In genomic region chrX:94122709-94123058, GRCm38 (mm10) we compare ENCODE assay signal across 8 mouse cellular contexts. TPM values are rescaled to one million over a fixed set of nuclear protein-coding genes. Genes with fewer than 3 reads are reported as not detected.
DNase-seq lines count a peak whose midpoint lies in the region; ATAC-seq and TF ChIP-seq lines count a peak whose summit lies in the region.

No protein-coding gene starts in this region.

- H3K4me2 ChIP-seq in hindbrain, embryonic 11.5 days (replicated peaks; ENCODE audit: low read depth, low read length), result peak overlapping the region; percentile 37
- H3K4me2 ChIP-seq in midbrain, embryonic 13.5 days (replicated peaks), result peak overlapping the region; percentile 76

- no peak for DNase-seq in liver, adult 2 months (ENCODE audit: extremely low read depth, low read depth, low spot score)
- DNase-seq in liver, result no peak
- DNase-seq in hindbrain, embryonic 11.5 days (ENCODE audit: low spot score), result no peak
- DNase-seq in gastrocnemius, adult 8-10 months (ENCODE audit: low spot score in 2 of 2), result no peak
- no peak for DNase-seq in gastrocnemius, adult 18-20 months (ENCODE audit: low spot score)
- DNase-seq in frontal cortex, postnatal 25 days (ENCODE audit: low spot score in 2 of 2), result no peak

- H3K9me3 ChIP-seq in hindbrain, embryonic 11.5 days (ENCODE audit: control insufficient read depth, low read length), result no peaks in the 10 kb centered on the region
- no peaks in the 10 kb centered on the region for H3K9me3 ChIP-seq in midbrain, embryonic 13.5 days

- WGBS in liver, adult 2 months, result 2% methylated on average over 22 of the region's 53 CpGs
- WGBS in hindbrain, embryonic 11.5 days, result 35% methylated on average over 14 of the region's 53 CpGs
- 32% methylated on average over 15 of the region's 53 CpGs for WGBS in midbrain, embryonic 13.5 days

- H3K9ac ChIP-seq in liver, adult 2 months (ENCODE audit: low read depth, low read length), result peak overlapping the region; percentile 100
- peak overlapping the region; percentile 89 for H3K9ac ChIP-seq in hindbrain, embryonic 11.5 days (ENCODE audit: low read depth, low read length)
- peak overlapping the region; percentile 90 for H3K9ac ChIP-seq in midbrain, embryonic 13.5 days (replicated peaks)

- peak overlapping the region; percentile 97 for H3K27ac ChIP-seq in liver, adult 2 months (replicated peaks; ENCODE audit: insufficient read depth, low read depth, low read length)
- peak overlapping the region; percentile 99 for H3K27ac ChIP-seq in cortical plate, adult 2 months (ENCODE audit: insufficient read depth, low read length)
- peak overlapping the region; percentile 99 for H3K27ac ChIP-seq in hindbrain, embryonic 11.5 days (ENCODE audit: low read depth, low read length)
- peak overlapping the region; percentile 99 for H3K27ac ChIP-seq in midbrain, embryonic 13.5 days

- H3K79me2 ChIP-seq in liver, adult 2 months (ENCODE audit: control insufficient read depth, insufficient read depth, low read length), result peaks cover 9% of the 10 kb centered on the region; the same call in 1 of the 2 replicates

- peaks cover 10% of the 10 kb centered on the region for H3K4me1 ChIP-seq in liver, adult 2 months (ENCODE audit: control insufficient read depth, insufficient read depth, low read length)
- H3K4me1 ChIP-seq in cortical plate, adult 2 months (ENCODE audit: control insufficient read depth, insufficient read depth, low read length), result no peaks in the 10 kb centered on the region
- no peaks in the 10 kb centered on the region for H3K4me1 ChIP-seq in hindbrain, embryonic 11.5 days (replicated peaks; ENCODE audit: control insufficient read depth, insufficient read depth, low read length)
- peaks cover 10% of the 10 kb centered on the region for H3K4me1 ChIP-seq in midbrain, embryonic 13.5 days (replicated peaks)

- H3K4me3 ChIP-seq in liver, adult 2 months (ENCODE audit: insufficient read depth, low read depth, low read length), result peak overlapping the region; percentile 95
- peak overlapping the region; percentile 79 for H3K4me3 ChIP-seq in cortical plate, adult 2 months (ENCODE audit: insufficient read depth, low read length)
- peak overlapping the region; percentile 55 for H3K4me3 ChIP-seq in hindbrain, embryonic 11.5 days (ENCODE audit: low read depth, low read length)
- H3K4me3 ChIP-seq in midbrain, embryonic 13.5 days (replicated peaks), result peak overlapping the region; percentile 58

- TF ChIP-seq POLR2A in liver, adult 2 months (IDR thresholded peaks at IDR 0.05; ENCODE audit: extremely low read depth, insufficient read depth, low read length), result no peak
- TF ChIP-seq POLR2A in cortical plate, adult 2 months (IDR thresholded peaks at IDR 0.05; ENCODE audit: extremely low read depth, insufficient read depth, low read length), result no peak

- H3K36me3 ChIP-seq in liver, adult 2 months (ENCODE audit: control insufficient read depth, insufficient read depth, low read length), result no peaks in the 10 kb centered on the region
- no peaks in the 10 kb centered on the region for H3K36me3 ChIP-seq in hindbrain, embryonic 11.5 days (ENCODE audit: control insufficient read depth, insufficient read depth, low read length)
- no peaks in the 10 kb centered on the region for H3K36me3 ChIP-seq in midbrain, embryonic 13.5 days

- no peak for TF ChIP-seq CTCF in liver, adult 2 months (IDR thresholded peaks at IDR 0.05; ENCODE audit: low read depth, low read length)
- TF ChIP-seq CTCF in cortical plate, adult 2 months (IDR thresholded peaks at IDR 0.05; ENCODE audit: extremely low read depth, insufficient read depth, low read length), result no peak

- H3K27me3 ChIP-seq in liver, adult 2 months (ENCODE audit: control insufficient read depth, insufficient read depth, low read length), result no peaks in the 10 kb centered on the region
- peaks cover 31% of the 10 kb centered on the region; the same call in 1 of the 2 replicates for H3K27me3 ChIP-seq in hindbrain, embryonic 11.5 days (ENCODE audit: control insufficient read depth, insufficient read depth, low read length)
- peaks cover 76% of the 10 kb centered on the region for H3K27me3 ChIP-seq in midbrain, embryonic 13.5 days

- peak; percentile 78; the same call in 1 of the 2 replicates for ATAC-seq in hindbrain, embryonic 11.5 days (ENCODE audit: low FRiP score)
- no peak; the same call in 1 of the 2 replicates for ATAC-seq in midbrain, embryonic 13.5 days

RNA-seq across cellular contexts. Expression of gene Zfx, which starts 0.8 kb away (rescaled TPM):
- total RNA-seq in liver, adult 2 months (2014; rRNA removed), result 13.8 and 14.4 TPM in 2 replicates
- 1.9 and 2.1 TPM in 2 replicates for polyA plus RNA-seq in liver, adult 2 months (2012; rRNA removed)
- 9.0 and 9.3 TPM in 2 replicates for polyA plus RNA-seq in cortical plate, adult 2 months (2012; rRNA removed)
- polyA plus RNA-seq in hindbrain, embryonic 11.5 days (2014; fragmentation: Nextera tagmentation; extraction: Ambion mirVana), result 27.7 and 30.6 TPM in 2 replicates
- 29.7 and 31.0 TPM in 2 replicates for polyA plus RNA-seq in midbrain, embryonic 13.5 days (2015; fragmentation: Nextera tagmentation; extraction: Ambion mirVana)
- total RNA-seq in gastrocnemius, adult 8-10 months (2022), result 10 to 100 TPM; 18.5 to 21.5 (median 19.0) TPM
- total RNA-seq in gastrocnemius, adult 18-20 months (2021), result 10 to 100 TPM; 15.2 to 17.0 TPM
